Mouse (Mus musculus) urinary bladder, adult 18-20 months (tissue): ENCODE measurements around the gene Il23a.
"Not testable (repeated sequence)": the region's sequence is repeated elsewhere in the genome, so short reads cannot be mapped to it uniquely, and the experiment has no call there.

Experiments
- DNase-seq, 2 experiments: peaks; one replicate each; pipeline ENCODE4 v3.0.0; 2022; ENCODE audit warnings: low spot score in 2 of 2, mixed read lengths in 2 of 2

Il23a gene

GRCm38 (mm10) chr10:128309654-128310053 lies 11.1 kb upstream of the Il23a start:
- no peak for DNase-seq

GRCm38 (mm10) chr10:128303126-128304021 lies 4.8 kb upstream of the Il23a start, which contains the start of gene Pan2:
Pan2 (plus strand) TSS chr10:128303335.
- DNase-seq = peak; percentile 99 to 100

GRCm38 (mm10) chr10:128302785-128303125 lies 4.2 kb upstream of the Il23a start:
- DNase-seq = no peak

- no peak for DNase-seq
Observed at GRCm38 (mm10) chr10:128302357-128302756, 3.8 kb upstream of the Il23a start.

GRCm38 (mm10) chr10:128298243-128298642 lies 309 bp downstream of the Il23a start:
- DNase-seq = no peak

GRCm38 (mm10) chr10:128297622-128298021 lies 930 bp downstream of the Il23a start:
- no peak for DNase-seq

GRCm38 (mm10) chr10:128297221-128297620 lies 1.3 kb downstream of the Il23a start:
- no peak for DNase-seq

GRCm38 (mm10) chr10:128296370-128297090 lies 2.0 kb downstream of the Il23a start:
- no peak for DNase-seq

- DNase-seq = not testable (repeated sequence)
Observed at GRCm38 (mm10) chr10:128290594-128290993, 8.0 kb downstream of the Il23a start.

GRCm38 (mm10) chr10:128283604-128284579 lies 14.7 kb downstream of the Il23a start:
- DNase-seq = peak in 1 of 2 experiments; percentile 60

- no peak for DNase-seq
Observed at GRCm38 (mm10) chr10:128282886-128283450, 15.6 kb downstream of the Il23a start.

- no peak for DNase-seq
Observed at GRCm38 (mm10) chr10:128281682-128282081, 16.9 kb downstream of the Il23a start.

- no peak for DNase-seq
Observed at GRCm38 (mm10) chr10:128280943-128281342, 17.6 kb downstream of the Il23a start.

- no peak for DNase-seq
Observed at GRCm38 (mm10) chr10:128278158-128278557, 20.4 kb downstream of the Il23a start.

GRCm38 (mm10) chr10:128275374-128275773 lies 23.2 kb downstream of the Il23a start:
- not testable (repeated sequence) for DNase-seq

- DNase-seq = not testable (repeated sequence)
Observed at GRCm38 (mm10) chr10:128272819-128273439, 25.6 kb downstream of the Il23a start.

- no peak for DNase-seq
Observed at GRCm38 (mm10) chr10:128271883-128272282, 26.7 kb downstream of the Il23a start.

GRCm38 (mm10) chr10:128270866-128271265 lies 27.7 kb downstream of the Il23a start:
- DNase-seq = no peak

GRCm38 (mm10) chr10:128270287-128270841 lies 28.2 kb downstream of the Il23a start, which contains the start of gene Stat2:
Stat2 (plus strand) TSS chr10:128270559.
- peak; percentile 90 to 97 for DNase-seq

- DNase-seq = no peak
Observed at GRCm38 (mm10) chr10:128269206-128269910, 29.2 kb downstream of the Il23a start.
